Mouse (Mus musculus) right cerebral cortex, postnatal 36 days (tissue): Measurements from ENCODE around the gene Stambpl1.
A peak's percentile ranks its signal among the peaks of the same experiment; 100 is the strongest.
"Not testable (repeated sequence)": the region's sequence is repeated elsewhere in the genome, so short reads cannot be mapped to it uniquely, and the experiment has no call there.

Experiments used
- DNase-seq, 2 experiments: peaks; one replicate each; pipeline ENCODE4 v3.0.0; 2022; ENCODE audit warnings: low spot score in 2 of 2, mixed read lengths in 1 of 2

Stambpl1 gene

GRCm38 (mm10) chr19:34198901-34199300 is 6.9 kb downstream of the Stambpl1 start:
- DNase-seq: no peak

- DNase-seq: no peak
These were observed 7.5 kb downstream of the Stambpl1 start for GRCm38 (mm10) chr19:34199488-34199887.

GRCm38 (mm10) chr19:34202668-34203067 is 10.6 kb downstream of the Stambpl1 start:
- no peak for DNase-seq

- not testable (repeated sequence) for DNase-seq
These were observed 14.1 kb downstream of the Stambpl1 start for GRCm38 (mm10) chr19:34206128-34206527.

GRCm38 (mm10) chr19:34206760-34207440 is 14.9 kb downstream of the Stambpl1 start:
- DNase-seq: no peak

GRCm38 (mm10) chr19:34209031-34209430 is 17.0 kb downstream of the Stambpl1 start:
- no peak for DNase-seq

GRCm38 (mm10) chr19:34209930-34210581 is 18.0 kb downstream of the Stambpl1 start:
- no peak for DNase-seq

GRCm38 (mm10) chr19:34210841-34211240 is 18.8 kb downstream of the Stambpl1 start:
- no peak for DNase-seq

- DNase-seq: no peak
These were observed 20.6 kb downstream of the Stambpl1 start for GRCm38 (mm10) chr19:34212489-34213250.

GRCm38 (mm10) chr19:34213251-34213645 is 21.2 kb downstream of the Stambpl1 start:
- no peak for DNase-seq

GRCm38 (mm10) chr19:34214136-34214535 is 22.1 kb downstream of the Stambpl1 start:
- no peak for DNase-seq

GRCm38 (mm10) chr19:34216956-34217355 is 24.9 kb downstream of the Stambpl1 start:
- DNase-seq: no peak

- DNase-seq: no peak
These were observed 25.7 kb downstream of the Stambpl1 start for GRCm38 (mm10) chr19:34217761-34218160.

GRCm38 (mm10) chr19:34219260-34219968 is 27.4 kb downstream of the Stambpl1 start:
- DNase-seq: no peak

- DNase-seq: no peak
These were observed 28.8 kb downstream of the Stambpl1 start for GRCm38 (mm10) chr19:34220732-34221380.

GRCm38 (mm10) chr19:34222805-34223204 is 30.8 kb downstream of the Stambpl1 start:
- DNase-seq: no peak

- DNase-seq: peak in 1 of 2 experiments; percentile 41
These were observed 39.6 kb downstream of the Stambpl1 start for GRCm38 (mm10) chr19:34231596-34231995.

- DNase-seq: no peak
These were observed 40.3 kb downstream of the Stambpl1 start for GRCm38 (mm10) chr19:34232326-34232725.

- DNase-seq: peak in 1 of 2 experiments; percentile 39
These were observed 41.9 kb downstream of the Stambpl1 start for GRCm38 (mm10) chr19:34233944-34234343.

GRCm38 (mm10) chr19:34236049-34236448 is 44.0 kb downstream of the Stambpl1 start:
- DNase-seq: no peak

GRCm38 (mm10) chr19:34237746-34238145 is 45.7 kb downstream of the Stambpl1 start:
- no peak for DNase-seq
